Mouse (Mus musculus) embryo, embryonic 9.5 days (tissue): Measurements from ENCODE around the gene Sf3a1.
"Not testable (repeated sequence)": the region's sequence is repeated elsewhere in the genome, so short reads cannot be mapped to it uniquely, and the experiment has no call there.

ENCODE experiments used
- DNase-seq: peaks from one replicate; pipeline ENCODE4 v3.0.0-alpha.2; 2017; ENCODE audit errors: extremely low spot score

The Sf3a1 gene

GRCm38 (mm10) chr11:4159808-4160708 is at the start of gene Sf3a1, which contains the start of gene Ccdc157:
Gene Sf3a1, plus strand, starts transcription at chr11:4160350.
Gene Ccdc157, minus strand, starts transcription at chr11:4160293.
- DNase-seq: peak; percentile 93

GRCm38 (mm10) chr11:4112033-4112432 is 48.1 kb upstream of the Sf3a1 start:
- no peak for DNase-seq

GRCm38 (mm10) chr11:4112861-4113260 is 47.3 kb upstream of the Sf3a1 start:
- DNase-seq: no peak

GRCm38 (mm10) chr11:4113496-4113895 is 46.7 kb upstream of the Sf3a1 start:
- no peak for DNase-seq

- no peak for DNase-seq
Measured at GRCm38 (mm10) chr11:4113970-4114369, 46.2 kb upstream of the Sf3a1 start.

- not testable (repeated sequence) for DNase-seq
Measured at GRCm38 (mm10) chr11:4114541-4114940, 45.6 kb upstream of the Sf3a1 start.

GRCm38 (mm10) chr11:4115407-4115806 is 44.7 kb upstream of the Sf3a1 start:
- no peak for DNase-seq

GRCm38 (mm10) chr11:4116458-4117141 is 43.5 kb upstream of the Sf3a1 start:
- no peak for DNase-seq

GRCm38 (mm10) chr11:4117372-4118071 is 42.6 kb upstream of the Sf3a1 start:
- no peak for DNase-seq

GRCm38 (mm10) chr11:4118081-4118921 is 41.8 kb upstream of the Sf3a1 start:
- peak; percentile 64 for DNase-seq

- no peak for DNase-seq
Measured at GRCm38 (mm10) chr11:4119635-4120034, 40.5 kb upstream of the Sf3a1 start.

GRCm38 (mm10) chr11:4121691-4122090 is 38.5 kb upstream of the Sf3a1 start:
- DNase-seq: no peak

- no peak for DNase-seq
Measured at GRCm38 (mm10) chr11:4122226-4122625, 37.9 kb upstream of the Sf3a1 start.

- no peak for DNase-seq
Measured at GRCm38 (mm10) chr11:4122742-4123579, 37.2 kb upstream of the Sf3a1 start, which contains the start of gene Sec14l2. Gene Sec14l2, minus strand, starts transcription at chr11:4123415.

GRCm38 (mm10) chr11:4123922-4124321 is 36.2 kb upstream of the Sf3a1 start:
- peak; percentile 34 for DNase-seq

GRCm38 (mm10) chr11:4127059-4127458 is 33.1 kb upstream of the Sf3a1 start:
- DNase-seq: no peak

GRCm38 (mm10) chr11:4128461-4128860 is 31.7 kb upstream of the Sf3a1 start:
- DNase-seq: not testable (repeated sequence)

- no peak for DNase-seq
Measured at GRCm38 (mm10) chr11:4133450-4133849, 26.7 kb upstream of the Sf3a1 start.

- DNase-seq: no peak
Measured at GRCm38 (mm10) chr11:4134400-4134799, 25.8 kb upstream of the Sf3a1 start.
